Mouse (Mus musculus): ENCODE measurements around the gene Crygc.
"Not testable (repeated sequence)": the region's sequence is repeated elsewhere in the genome, so short reads cannot be mapped to it uniquely, and the experiment has no call there.

Crygc gene

DNA sequence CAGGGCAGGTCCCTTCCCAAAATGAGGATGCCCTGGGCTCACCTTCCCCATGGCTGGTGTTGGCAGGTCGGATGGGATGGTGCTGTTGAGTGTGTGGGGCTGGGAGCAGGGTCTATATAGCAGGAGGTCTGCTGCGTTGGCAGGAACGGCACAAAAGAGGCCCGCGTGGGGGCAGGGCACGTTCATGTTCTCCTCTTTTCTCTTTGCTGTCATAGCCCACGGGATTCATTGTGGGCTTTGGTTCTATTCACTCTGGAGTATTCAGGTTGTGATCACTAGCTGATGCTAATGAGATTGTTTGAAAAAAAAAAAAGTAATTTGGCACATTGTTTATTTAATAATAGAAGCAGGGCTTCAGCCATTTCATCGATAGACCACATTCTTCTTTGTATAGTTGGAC is 10.1 kb downstream of the Crygc start, which contains the start of gene Crygd:
Gene Crygd (minus strand): TSS at position 101 of the 400 bp plus-strand sequence.
- in situ Hi-C loops (cut with MseI, MboI): no loop called here

DNA sequence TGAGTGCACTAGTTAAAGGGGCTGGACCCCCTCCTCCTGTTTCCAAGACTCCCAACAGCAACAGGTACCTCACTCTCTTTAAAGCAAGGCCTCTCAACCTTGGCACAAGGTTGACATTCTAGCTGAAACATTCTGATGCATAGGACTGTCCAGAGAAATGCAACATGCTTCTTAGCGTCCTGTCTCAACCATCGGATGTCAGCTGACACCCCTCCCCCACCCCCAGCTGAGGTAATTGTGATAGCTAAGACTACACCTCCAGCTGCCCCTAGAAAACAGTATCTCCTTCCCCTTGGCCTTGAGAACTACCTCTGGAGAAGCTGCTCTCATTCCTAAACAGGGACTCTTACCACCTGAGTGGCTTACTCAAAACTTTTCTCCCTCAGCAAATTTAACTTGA is 21.3 kb downstream of the Crygc start:
- in situ Hi-C loops (cut with MseI, MboI): no loop called here

- in situ Hi-C loops (cut with MseI, MboI): no loop called here
These were observed 21.8 kb downstream of the Crygc start for GRCm38 (mm10) chr1:65051696-65052095.

GRCm38 (mm10) chr1:65050952-65051351 is 22.5 kb downstream of the Crygc start, which contains the start of gene Cryge:
Cryge (minus strand) TSS chr1:65051149.
- in situ Hi-C loops (cut with MseI, MboI): not testable (repeated sequence)

- in situ Hi-C loops (cut with MseI, MboI): loop anchor here (10.0 kb wide), 1 partner anchor 126 kb away; no protein-coding TSS in a partner anchor
These were observed 24.7 kb downstream of the Crygc start for GRCm38 (mm10) chr1:65048781-65049180.

DNA sequence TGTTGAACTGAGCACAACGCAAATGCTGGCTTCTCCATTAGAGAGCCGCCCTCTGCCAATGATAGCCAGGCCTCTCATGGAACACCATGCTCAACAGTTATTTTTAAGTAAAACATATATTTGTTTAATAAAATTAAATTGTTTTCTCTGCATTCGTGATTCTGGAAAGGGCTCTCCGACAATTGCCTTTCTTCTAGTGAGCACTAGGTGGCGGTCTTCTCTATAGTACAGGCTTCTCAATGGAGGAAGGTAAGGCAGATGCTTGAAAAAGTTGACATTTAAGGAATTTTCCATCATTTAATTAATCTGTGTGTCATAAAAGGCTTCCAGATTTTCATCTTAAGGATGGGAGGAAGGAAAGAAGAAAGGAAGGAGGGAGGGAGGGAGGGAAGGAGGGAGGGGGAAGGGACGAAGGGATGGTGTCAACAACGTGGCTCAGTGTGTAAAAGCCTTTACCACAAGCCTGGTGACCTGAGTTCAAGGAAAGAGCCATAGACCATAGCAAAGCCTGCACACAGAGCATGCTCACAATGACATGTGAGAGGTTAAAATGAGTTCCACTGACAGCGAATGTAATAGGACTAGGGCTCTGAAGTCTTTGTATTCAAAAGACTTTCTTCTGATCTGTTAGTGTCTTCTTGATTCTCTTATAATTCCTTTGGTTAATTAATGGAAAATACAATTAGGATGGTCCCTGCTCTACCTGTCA is 26.9 kb downstream of the Crygc start:
- in situ Hi-C loops (cut with MseI, MboI): loop anchor here (10.0 kb wide), 1 partner anchor 128 kb away; no protein-coding TSS in a partner anchor

GRCm38 (mm10) chr1:65043433-65043832 is 30.1 kb downstream of the Crygc start:
- in situ Hi-C loops (cut with MseI, MboI): loop anchor here (10.0 kb wide), 1 partner anchor 131 kb away; no protein-coding TSS in a partner anchor

DNA sequence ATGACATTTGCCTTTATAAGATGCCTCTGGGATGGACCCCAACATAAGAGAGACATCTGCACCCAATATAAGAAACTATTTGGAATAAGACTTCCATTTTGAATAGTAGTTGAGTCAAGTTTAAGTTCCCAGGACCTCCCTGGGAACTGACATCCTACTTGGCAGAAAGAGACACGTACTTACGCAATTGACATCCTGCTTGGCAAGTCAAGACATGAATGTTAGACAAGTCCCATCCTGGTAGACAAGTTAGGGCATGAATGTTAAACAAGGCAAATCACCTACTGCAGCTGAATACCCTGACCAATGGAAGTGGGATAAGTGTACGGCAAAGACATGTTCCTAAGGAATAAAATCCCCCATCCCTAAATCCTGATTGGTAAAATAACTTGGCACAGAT is 31.7 kb downstream of the Crygc start:
- in situ Hi-C loops (cut with MseI, MboI): loop anchor here (10.0 kb wide), 1 partner anchor 133 kb away; no protein-coding TSS in a partner anchor

GRCm38 (mm10) chr1:65040806-65041205 is 32.7 kb downstream of the Crygc start:
- in situ Hi-C loops (cut with MseI, MboI): loop anchor here (10.0 kb wide), 1 partner anchor 134 kb away; no protein-coding TSS in a partner anchor

DNA sequence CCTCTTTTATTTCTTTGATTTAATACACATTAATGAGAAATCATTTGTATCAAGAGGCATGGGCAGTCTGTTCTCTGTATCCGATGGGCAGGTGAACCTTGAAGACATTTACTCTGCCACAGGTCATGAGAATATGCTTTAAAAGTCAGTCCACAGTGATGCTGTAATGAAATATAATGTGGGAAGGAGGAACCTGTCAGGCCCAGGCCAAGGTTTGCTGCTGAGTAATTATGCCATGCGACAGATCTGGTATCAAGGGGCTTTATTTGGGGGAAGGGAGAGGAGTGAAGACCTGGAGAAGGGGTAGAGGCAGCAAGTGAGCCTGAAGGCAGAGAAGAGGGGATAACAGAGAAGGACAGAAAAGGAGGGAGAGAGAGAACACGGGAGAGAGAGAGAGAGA is 33.8 kb downstream of the Crygc start:
- in situ Hi-C loops (cut with MseI, MboI): loop anchor here (10.0 kb wide), 1 partner anchor 135 kb away; no protein-coding TSS in a partner anchor

DNA sequence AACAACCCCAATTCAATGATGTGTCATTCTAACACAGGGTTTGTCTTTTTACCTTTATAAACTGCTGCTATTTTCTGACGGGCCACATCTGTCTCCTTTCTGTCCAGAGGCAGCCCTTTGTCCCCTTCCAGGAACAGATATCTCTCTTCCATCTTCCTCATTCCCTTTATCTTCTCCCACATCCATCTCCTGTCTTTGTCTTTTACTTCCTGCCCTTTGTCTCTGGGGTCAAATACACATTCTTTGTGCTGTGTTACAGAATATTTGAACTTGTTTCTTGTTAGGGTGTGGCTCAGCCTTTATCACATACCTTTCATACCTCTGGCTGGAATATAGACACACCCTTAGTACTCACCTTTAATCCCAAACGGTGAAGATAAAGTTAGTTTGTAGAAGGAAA is 35.9 kb downstream of the Crygc start:
- in situ Hi-C loops (cut with MseI, MboI): no loop called here

DNA sequence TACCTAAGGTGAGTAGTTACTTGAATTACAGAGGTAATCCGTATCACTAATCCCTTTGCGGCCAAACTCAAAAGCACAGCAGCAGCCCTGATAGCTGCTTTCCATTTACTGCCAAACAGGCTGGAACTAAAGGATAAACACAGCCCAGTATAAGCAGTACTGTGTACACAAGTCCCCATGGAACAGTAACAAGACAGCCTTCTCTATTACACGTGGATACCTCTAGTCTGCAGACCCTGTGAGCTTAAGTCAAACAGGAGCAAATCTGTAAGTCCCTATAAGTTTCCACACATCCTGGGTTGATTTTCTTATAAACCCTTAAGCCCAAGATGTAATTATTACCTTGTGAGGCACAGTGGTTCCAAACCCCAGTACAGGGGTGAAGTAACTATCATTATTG is 38.0 kb downstream of the Crygc start:
- in situ Hi-C loops (cut with MseI, MboI): no loop called here

DNA sequence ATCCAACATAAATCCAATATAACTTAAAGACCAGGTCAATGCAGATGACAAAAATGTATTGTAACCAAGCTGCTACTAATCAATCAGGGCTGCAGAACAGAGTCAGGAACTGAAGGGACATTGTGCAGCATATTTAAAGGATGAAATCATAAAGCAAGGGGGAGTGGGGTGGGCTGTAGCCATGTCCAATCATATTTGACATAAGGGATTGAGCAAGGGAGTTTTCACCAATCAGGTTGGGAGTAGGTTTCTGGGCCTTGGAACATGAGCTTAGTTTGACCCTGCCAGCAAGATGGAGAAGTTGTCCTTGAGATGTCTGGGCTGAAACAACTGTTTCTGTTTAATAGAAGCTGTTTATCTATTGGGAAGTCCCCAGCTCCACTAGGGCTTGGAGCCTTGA is 40.8 kb downstream of the Crygc start, which contains the start of gene Akr1cl:
Gene Akr1cl (minus strand): TSS at position 119 of the 400 bp plus-strand sequence.
- in situ Hi-C loops (cut with MseI, MboI): no loop called here

GRCm38 (mm10) chr1:65028206-65028605 is 45.3 kb downstream of the Crygc start:
- in situ Hi-C loops (cut with MseI, MboI): no loop called here
